Mouse (Mus musculus): ENCODE measurements around the gene Slc4a2.
A peak's percentile ranks its signal among the peaks of the same experiment; 100 is the strongest.

GRCm38 (mm10) chr5:24383026-24383859, 40.4 kb upstream of the Slc4a2 start:
- TF ChIP-seq CTCF (IDR thresholded peaks at IDR 0.05; ENCODE audit: extremely low read depth, insufficient read length, insufficient replicate concordance, low read depth, low read length) (peak; percentile 52; the same call in 1 of the 2 replicates), POLR2A (IDR thresholded peaks at IDR 0.05; ENCODE audit: low read depth, low read length) (no peak)
